Mouse (Mus musculus) gastrocnemius, adult 8-10 months (tissue): Measurements from ENCODE around the gene Spryd3. TPM values are rescaled to one million over a fixed set of nuclear protein-coding genes. Genes with fewer than 3 reads are reported as not detected.
"Not testable (repeated sequence)": the region's sequence is repeated elsewhere in the genome, so short reads cannot be mapped to it uniquely, and the experiment has no call there.

ENCODE experiments used
- DNase-seq, 2 experiments: peaks; one replicate each; pipeline ENCODE4 v3.0.0; 2022; ENCODE audit warnings: low spot score in 2 of 2
- total RNA-seq, 4 experiments: library from RNA; stranded (reverse); gene quantifications; 2 replicates each; pipeline ENCODE4 v1.2.4; 2022

The Spryd3 gene
- total RNA-seq, 4 experiments from 2014 or later: 6.8 to 8.7 (median 7.3) TPM

- peak; percentile 12 to 18 for DNase-seq
Observed at GRCm38 (mm10) chr15:102100996-102101671, 34.9 kb downstream of the Spryd3 start.

- DNase-seq: peak; percentile 78 to 81
Observed at GRCm38 (mm10) chr15:102100161-102100981, 35.7 kb downstream of the Spryd3 start, which contains the start of gene Tns2. Gene Tns2 (plus strand): TSS chr15:102100413.

- DNase-seq: no peak
Observed at GRCm38 (mm10) chr15:102099771-102100160, 36.3 kb downstream of the Spryd3 start.

- DNase-seq: no peak
Observed at GRCm38 (mm10) chr15:102099260-102099659, 36.8 kb downstream of the Spryd3 start.

- peak; percentile 37 to 50 for DNase-seq
Observed at GRCm38 (mm10) chr15:102097991-102098555, 38.0 kb downstream of the Spryd3 start.

GRCm38 (mm10) chr15:102097147-102097915 lies 38.7 kb downstream of the Spryd3 start:
- peak; percentile 43 to 56 for DNase-seq

- no peak for DNase-seq
Observed at GRCm38 (mm10) chr15:102094988-102095387, 41.0 kb downstream of the Spryd3 start.

GRCm38 (mm10) chr15:102094157-102094556 lies 41.9 kb downstream of the Spryd3 start:
- DNase-seq: no peak

GRCm38 (mm10) chr15:102092222-102092621 lies 43.8 kb downstream of the Spryd3 start:
- no peak for DNase-seq

GRCm38 (mm10) chr15:102091688-102092087 lies 44.3 kb downstream of the Spryd3 start:
- no peak for DNase-seq

GRCm38 (mm10) chr15:102091063-102091679 lies 44.9 kb downstream of the Spryd3 start:
- DNase-seq: no peak

GRCm38 (mm10) chr15:102089914-102090585 lies 46.0 kb downstream of the Spryd3 start:
- no peak for DNase-seq

GRCm38 (mm10) chr15:102083028-102083427 lies 53.0 kb downstream of the Spryd3 start:
- no peak for DNase-seq

GRCm38 (mm10) chr15:102082148-102082547 lies 53.9 kb downstream of the Spryd3 start:
- no peak for DNase-seq

- no peak for DNase-seq
Observed at GRCm38 (mm10) chr15:102080429-102080828, 55.6 kb downstream of the Spryd3 start.

- DNase-seq: not testable (repeated sequence)
Observed at GRCm38 (mm10) chr15:102079924-102080323, 56.1 kb downstream of the Spryd3 start.

GRCm38 (mm10) chr15:102079221-102079620 lies 56.8 kb downstream of the Spryd3 start:
- no peak for DNase-seq

- no peak for DNase-seq
Observed at GRCm38 (mm10) chr15:102077111-102077677, 58.8 kb downstream of the Spryd3 start.

- no peak for DNase-seq
Observed at GRCm38 (mm10) chr15:102074876-102075585, 61.0 kb downstream of the Spryd3 start.
